Mouse (Mus musculus) intestine, embryonic 16.5 days (tissue): ENCODE data around the gene Dlgap4. TPM values are rescaled to one million over a fixed set of nuclear protein-coding genes. Genes with fewer than 3 reads are reported as not detected.

ENCODE experiments used
- ATAC-seq: fragments of 200-750 bp; cut with Nextera tagmentation; 2 replicates; pipeline ENCODE4 v1.8.0; 2017; ENCODE audit warnings: moderate TSS enrichment, moderate library complexity
- H3K27ac ChIP-seq: fragments of 300-500 bp; sonication (generic); 2 replicates; pipeline ENCODE4 v1.5.1; 2014; ENCODE audit warnings: mild to moderate bottlenecking, low read length
- H3K27me3 ChIP-seq: fragments of 300-500 bp; sonication (generic); replicated peaks from 2 replicates; pipeline ENCODE4 v1.6.1; 2014; ENCODE audit warnings: low read length, control low read depth, mixed read lengths; ENCODE audit not compliant: control insufficient read depth, insufficient read depth
- H3K36me3 ChIP-seq: fragments of 300-500 bp; sonication (generic); 2 replicates; pipeline ENCODE4 v1.6.1; 2014; ENCODE audit warnings: low read length, control low read depth; ENCODE audit not compliant: control insufficient read depth, insufficient read depth
- H3K4me1 ChIP-seq: fragments of 300-500 bp; sonication (generic); 2 replicates; pipeline ENCODE4 v1.6.1; 2014; ENCODE audit warnings: low read length, control low read depth, mixed read lengths; ENCODE audit not compliant: control insufficient read depth, insufficient read depth
- H3K4me2 ChIP-seq: fragments of 300-500 bp; sonication (generic); 2 replicates; pipeline ENCODE4 v1.6.1; 2014; ENCODE audit warnings: low read depth, low read length, control low read depth
- H3K4me3 ChIP-seq: fragments of 300-500 bp; sonication (generic); 2 replicates; pipeline ENCODE4 v1.5.1; 2014; ENCODE audit warnings: mild to moderate bottlenecking, low read length
- H3K9ac ChIP-seq: fragments of 300-500 bp; sonication (generic); 2 replicates; pipeline ENCODE4 v1.6.1; 2014; ENCODE audit warnings: low read depth, low read length
- H3K9me3 ChIP-seq: fragments of 300-500 bp; sonication (generic); 2 replicates; pipeline ENCODE4 v1.6.1; 2016; ENCODE audit warnings: low read length, control low read depth; ENCODE audit not compliant: control insufficient read depth
- WGBS: fragments of 180-500 bp; shearing (Covaris S2); extraction: QIAGEN DNeasy Blood & Tissue Kit; methylation state at CpG from one replicate; pipeline ENCODE4 v1.1.7; 2014; 5-methylcytosine and 5-hydroxymethylcytosine counted together
- polyA plus RNA-seq: library from polyadenylated mRNA; unstranded; fragments of >200 nt; fragmentation: Nextera tagmentation; extraction: Ambion mirVana; gene quantifications from 2 replicates; pipeline ENCODE4 v1.2.1, GENCODE M21; 2015

Dlgap4 gene
- polyA plus RNA-seq, 1 experiment from 2014 or later = 52.6 TPM

DNA sequence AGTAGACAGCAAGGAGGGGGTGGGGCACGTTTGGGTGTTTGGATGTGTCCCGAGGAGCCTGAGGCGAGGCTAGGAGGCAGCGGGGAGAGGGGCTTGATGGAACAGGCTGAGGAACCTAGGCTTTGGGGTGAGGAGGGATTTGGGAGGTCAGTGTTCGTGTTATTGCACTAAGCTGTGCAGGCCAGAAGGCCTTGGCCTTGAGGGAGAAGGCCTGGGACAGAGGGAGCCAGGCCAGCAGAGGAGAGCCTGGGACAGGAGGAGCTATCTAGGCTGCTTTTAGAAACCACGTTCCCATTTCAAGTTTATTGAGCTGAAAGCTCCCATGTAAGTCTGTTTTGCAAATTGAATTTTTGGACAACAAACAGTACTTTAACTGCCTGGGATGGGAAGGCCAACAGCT, 46.5 kb downstream of the Dlgap4 start:
- no peak overlapping the region for H3K4me2 ChIP-seq
- WGBS = 73% methylated on average over 6 of the region's 6 CpGs
- H3K27me3 ChIP-seq = no peaks in the 10 kb centered on the region
- ATAC-seq = no peak
- H3K9ac ChIP-seq = no peak overlapping the region
- H3K4me1 ChIP-seq = no peaks in the 10 kb centered on the region
- no peak overlapping the region for H3K27ac ChIP-seq
- H3K9me3 ChIP-seq = no peaks in the 10 kb centered on the region
- no peak overlapping the region for H3K4me3 ChIP-seq
- no peaks in the 10 kb centered on the region for H3K36me3 ChIP-seq

DNA sequence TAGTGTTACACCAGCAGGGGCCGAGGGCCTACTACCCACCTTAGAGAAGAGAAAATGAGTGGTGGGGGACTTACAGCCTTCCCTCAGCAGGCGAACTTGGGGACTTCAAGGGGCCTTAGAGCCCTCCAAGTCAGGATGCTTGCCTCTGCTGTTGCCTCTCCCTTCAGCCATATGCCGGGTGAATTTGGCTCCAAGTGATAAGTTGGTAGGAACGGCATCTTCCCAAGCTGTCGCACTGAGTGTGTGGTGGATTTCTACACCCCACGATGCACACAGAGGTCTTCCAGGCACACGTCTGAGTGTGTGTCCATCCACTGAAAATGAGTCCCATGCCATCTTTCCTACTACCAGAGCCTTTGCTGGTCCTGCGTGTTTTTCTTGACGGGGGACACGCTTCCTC, 49.7 kb downstream of the Dlgap4 start:
- H3K27me3 ChIP-seq = no peaks in the 10 kb centered on the region
- ATAC-seq = no peak
- H3K36me3 ChIP-seq = no peaks in the 10 kb centered on the region
- no peak overlapping the region for H3K4me3 ChIP-seq
- no peaks in the 10 kb centered on the region for H3K9me3 ChIP-seq
- WGBS = 82% methylated on average over 10 of the region's 10 CpGs
- H3K9ac ChIP-seq = no peak overlapping the region
- H3K27ac ChIP-seq = no peak overlapping the region
- H3K4me1 ChIP-seq = no peaks in the 10 kb centered on the region
- no peak overlapping the region for H3K4me2 ChIP-seq

DNA sequence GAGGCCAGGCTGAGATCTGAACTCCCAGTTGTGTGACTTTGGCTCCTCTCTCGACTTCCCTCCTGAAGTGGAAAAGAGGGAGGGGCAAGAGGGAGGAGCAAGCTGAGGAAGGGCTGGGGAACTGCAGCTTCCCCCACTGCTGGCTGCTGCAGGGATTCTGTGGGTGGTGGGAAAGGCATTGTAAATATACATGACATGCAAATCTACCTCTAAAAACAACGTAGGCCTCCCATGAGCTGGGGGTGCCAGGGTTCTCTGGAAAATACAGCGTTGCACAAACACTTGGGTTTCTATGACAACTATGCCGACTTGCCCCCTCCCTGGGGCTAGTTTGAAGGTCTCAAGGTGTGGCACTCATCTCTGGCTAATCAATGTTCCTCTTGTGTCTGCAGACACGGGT, 50.9 kb downstream of the Dlgap4 start:
- H3K27me3 ChIP-seq = no peaks in the 10 kb centered on the region
- ATAC-seq = no peak
- no peak overlapping the region for H3K4me3 ChIP-seq
- H3K4me1 ChIP-seq = no peaks in the 10 kb centered on the region
- no peak overlapping the region for H3K9ac ChIP-seq
- H3K4me2 ChIP-seq = no peak overlapping the region
- no peaks in the 10 kb centered on the region for H3K36me3 ChIP-seq
- 12% methylated on average over 5 of the region's 5 CpGs for WGBS
- H3K27ac ChIP-seq = no peak overlapping the region
- H3K9me3 ChIP-seq = no peaks in the 10 kb centered on the region

DNA sequence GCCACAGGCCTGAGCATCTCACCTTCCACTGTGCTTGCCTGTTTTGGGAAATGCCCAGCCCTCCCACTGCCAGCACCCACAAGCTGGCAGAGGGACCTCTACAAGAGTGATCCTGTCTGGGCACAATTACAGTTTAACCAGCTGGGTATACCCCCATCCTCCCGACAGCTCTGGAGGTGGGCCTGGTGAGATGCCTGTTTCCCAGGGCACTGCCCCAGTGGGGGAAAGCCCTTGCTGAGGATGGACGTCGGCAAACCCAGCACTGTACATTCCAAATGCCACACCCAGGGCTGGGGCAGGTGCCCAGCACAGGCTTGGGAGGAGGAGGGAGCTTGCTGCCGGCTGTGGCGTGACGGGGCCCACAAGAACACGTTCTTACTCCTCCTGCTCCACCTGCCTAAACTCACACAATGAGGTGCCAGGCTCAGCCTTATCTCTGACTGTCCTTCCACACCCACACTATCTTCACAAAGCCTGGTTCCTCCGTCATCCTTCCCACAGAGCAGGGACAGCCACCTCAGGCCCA, 51.6 kb downstream of the Dlgap4 start:
- H3K4me3 ChIP-seq = no peak overlapping the region
- H3K27ac ChIP-seq = no peak overlapping the region
- H3K27me3 ChIP-seq = no peaks in the 10 kb centered on the region
- H3K9me3 ChIP-seq = no peaks in the 10 kb centered on the region
- 53% methylated on average over 8 of the region's 8 CpGs for whole genome bisulfite sequencing
- H3K4me1 ChIP-seq = no peaks in the 10 kb centered on the region
- no peak overlapping the region for H3K9ac ChIP-seq
- ATAC-seq = no peak
- H3K36me3 ChIP-seq = no peaks in the 10 kb centered on the region
- H3K4me2 ChIP-seq = no peak overlapping the region

DNA sequence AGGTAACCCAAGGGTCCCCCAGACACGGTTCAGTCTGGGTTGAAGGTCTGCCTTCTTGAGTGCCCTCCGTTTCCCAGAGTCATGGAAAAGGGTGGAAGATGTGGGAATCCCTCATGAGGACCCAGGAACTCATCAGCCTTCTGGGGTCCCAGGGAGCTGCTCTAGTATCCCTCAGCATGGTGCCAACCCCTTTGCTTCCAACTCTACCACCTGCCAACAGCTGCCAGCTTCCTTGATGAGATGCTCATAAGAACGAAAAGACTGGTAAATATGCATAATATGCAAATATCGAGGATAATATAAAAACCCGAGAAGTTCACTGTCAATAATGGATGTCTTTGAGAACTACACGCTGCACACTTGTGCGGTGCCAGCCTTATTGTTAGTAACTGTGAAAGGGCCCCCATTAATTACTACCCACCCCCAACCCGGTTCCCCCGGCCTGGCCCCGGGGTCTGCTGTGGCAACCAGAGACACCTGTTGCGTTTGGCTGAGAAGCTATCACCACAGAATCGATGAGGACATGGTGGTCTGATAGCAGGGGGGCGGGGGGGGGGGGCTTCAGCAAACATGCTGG, 52.2 kb downstream of the Dlgap4 start:
- Histone ChIP-seq H3K4me1 (no peaks in the 10 kb centered on the region), H3K9me3 (no peaks in the 10 kb centered on the region), H3K27me3 (no peaks in the 10 kb centered on the region), H3K4me3 (no peak overlapping the region), H3K36me3 (no peaks in the 10 kb centered on the region), H3K27ac (no peak overlapping the region), H3K4me2 (no peak overlapping the region), H3K9ac (no peak overlapping the region)
- no peak for ATAC-seq
- 71% methylated on average over 13 of the region's 13 CpGs for WGBS

DNA sequence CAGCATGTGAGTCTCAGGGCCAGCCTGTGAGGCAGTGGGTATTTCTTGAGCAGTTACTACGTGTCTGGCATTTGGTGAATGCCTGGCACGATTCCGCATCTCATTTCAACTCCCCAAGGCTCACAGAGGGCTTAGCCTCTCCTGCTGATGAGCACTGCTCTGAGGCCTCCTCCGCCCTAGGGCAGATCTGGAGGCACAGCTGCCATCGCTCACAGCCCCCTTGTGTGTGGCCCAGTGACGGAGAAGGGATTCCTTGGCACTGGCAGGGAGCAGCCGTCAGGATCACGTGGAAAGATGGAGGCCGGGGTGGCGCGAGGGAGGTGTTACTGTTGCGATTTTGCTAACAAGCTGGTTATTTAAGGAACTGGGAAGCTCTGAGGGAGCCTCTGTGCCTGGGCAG, 52.7 kb downstream of the Dlgap4 start:
- Histone ChIP-seq H3K27me3 (no peaks in the 10 kb centered on the region), H3K36me3 (no peaks in the 10 kb centered on the region), H3K9ac (no peak overlapping the region), H3K4me2 (no peak overlapping the region), H3K9me3 (no peaks in the 10 kb centered on the region), H3K27ac (no peak overlapping the region), H3K4me1 (no peaks in the 10 kb centered on the region), H3K4me3 (no peak overlapping the region)
- no peak for ATAC-seq
- 47% methylated on average over 12 of the region's 12 CpGs for WGBS

DNA sequence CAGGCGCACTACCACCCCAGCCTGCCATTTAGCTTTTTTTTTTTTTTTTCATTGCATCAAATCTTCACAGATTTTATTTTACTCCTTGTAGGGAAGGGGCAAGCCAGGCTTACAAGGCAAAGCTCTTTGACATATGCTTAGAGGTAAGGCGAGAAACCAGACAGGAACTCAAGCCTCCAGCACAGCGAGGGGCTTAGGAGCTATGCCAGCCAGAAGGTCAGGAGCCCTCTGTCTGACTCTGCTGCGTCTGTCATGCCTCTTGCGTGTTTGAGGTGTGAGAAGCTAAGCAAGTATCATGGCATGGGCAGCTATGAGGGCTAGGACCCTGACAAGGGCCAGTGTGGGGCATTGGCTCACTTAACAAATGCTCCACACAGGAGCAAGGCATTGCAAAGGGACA, 53.8 kb downstream of the Dlgap4 start:
- H3K9ac ChIP-seq = no peak overlapping the region

DNA sequence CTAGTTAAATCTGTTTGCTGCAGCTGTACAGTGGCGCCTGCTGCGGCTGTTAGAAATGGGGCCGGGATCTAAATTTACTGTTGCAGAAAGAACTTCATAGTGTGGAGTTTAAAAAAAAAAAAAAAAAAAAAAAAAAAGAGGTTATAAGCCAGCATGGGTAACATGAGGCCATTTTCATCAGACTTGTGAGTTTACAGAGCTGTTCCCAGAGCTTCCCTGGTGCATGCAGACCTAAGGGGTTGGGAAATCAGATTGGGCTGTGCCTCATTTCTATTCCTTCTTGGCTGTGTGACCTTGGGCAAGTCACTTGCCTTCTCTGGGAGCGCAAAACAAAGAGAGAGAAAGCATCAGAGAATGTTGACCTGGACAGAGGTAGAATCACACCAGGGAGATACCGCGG, 55.1 kb downstream of the Dlgap4 start:
- ATAC-seq = no peak
- H3K4me3 ChIP-seq = no peak overlapping the region
- H3K27me3 ChIP-seq = no peaks in the 10 kb centered on the region
- no peaks in the 10 kb centered on the region for H3K36me3 ChIP-seq
- H3K4me2 ChIP-seq = no peak overlapping the region
- no peaks in the 10 kb centered on the region for H3K4me1 ChIP-seq
- 88% methylated on average over 6 of the region's 6 CpGs for WGBS
- H3K27ac ChIP-seq = no peak overlapping the region
- H3K9me3 ChIP-seq = no peaks in the 10 kb centered on the region
- H3K9ac ChIP-seq = no peak overlapping the region

More for the DNA sequence above, 53.8 kb downstream of the Dlgap4 start:
- H3K36me3 ChIP-seq = no peaks in the 10 kb centered on the region
- H3K4me1 ChIP-seq = no peaks in the 10 kb centered on the region
- no peak for ATAC-seq
- H3K27me3 ChIP-seq = no peaks in the 10 kb centered on the region
- WGBS = 83% methylated on average over 5 of the region's 5 CpGs
- no peaks in the 10 kb centered on the region for H3K9me3 ChIP-seq
- H3K27ac ChIP-seq = no peak overlapping the region
- no peak overlapping the region for H3K4me2 ChIP-seq
- H3K4me3 ChIP-seq = no peak overlapping the region

DNA sequence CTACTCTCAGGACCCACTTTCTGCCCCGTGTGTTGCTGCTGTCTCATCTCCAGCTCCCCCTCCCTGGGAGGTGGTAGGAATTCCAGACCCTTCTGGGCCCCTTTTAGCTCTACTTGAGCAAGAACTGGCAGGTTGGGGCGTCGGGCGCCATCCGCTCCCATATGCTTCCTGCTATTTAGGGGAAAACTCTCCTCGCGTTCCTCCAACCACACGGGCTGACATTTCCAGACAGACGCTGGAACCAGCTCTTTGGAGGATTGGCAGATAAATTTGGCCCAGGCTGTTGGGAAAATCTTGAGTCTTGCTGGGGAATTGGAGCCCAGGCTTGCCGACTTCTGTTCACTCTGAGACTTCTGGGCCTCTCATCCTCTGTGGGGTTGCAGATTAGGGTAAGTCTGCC, 59.8 kb downstream of the Dlgap4 start:
- no peaks in the 10 kb centered on the region for H3K27me3 ChIP-seq
- H3K9me3 ChIP-seq = no peaks in the 10 kb centered on the region
- H3K36me3 ChIP-seq = no peaks in the 10 kb centered on the region
- ATAC-seq = no peak
- no peak overlapping the region for H3K27ac ChIP-seq
- no peak overlapping the region for H3K9ac ChIP-seq
- no peaks in the 10 kb centered on the region for H3K4me1 ChIP-seq
- H3K4me3 ChIP-seq = no peak overlapping the region
- WGBS = 83% methylated on average over 10 of the region's 10 CpGs
- H3K4me2 ChIP-seq = no peak overlapping the region
